Mouse (Mus musculus): ENCODE data around the gene Col13a1. TPM values are rescaled to one million over a fixed set of nuclear protein-coding genes. Genes with fewer than 3 reads are reported as not detected.

Col13a1 gene
- total RNA-seq, 2 experiments from 2014 or later, result 5.9 to 11.7 TPM

GRCm38 (mm10) chr10:61972041-61972440 is 6.9 kb downstream of the Col13a1 start:
- no peak for DNase-seq (ENCODE audit: low spot score in 2 of 2)

- no peak for DNase-seq (ENCODE audit: low spot score in 2 of 2)
Observed at GRCm38 (mm10) chr10:61968003-61968553, 10.8 kb downstream of the Col13a1 start.

GRCm38 (mm10) chr10:61967207-61967606 is 11.7 kb downstream of the Col13a1 start:
- DNase-seq (ENCODE audit: low spot score in 2 of 2), result no peak

GRCm38 (mm10) chr10:61965386-61965841 is 13.5 kb downstream of the Col13a1 start:
- no peak for DNase-seq (ENCODE audit: low spot score in 2 of 2)

- peak; percentile 22 to 49 for DNase-seq (ENCODE audit: low spot score in 2 of 2)
Observed at GRCm38 (mm10) chr10:61956718-61957117, 22.2 kb downstream of the Col13a1 start.

- DNase-seq (ENCODE audit: low spot score in 2 of 2), result no peak
Observed at GRCm38 (mm10) chr10:61953916-61954315, 25.0 kb downstream of the Col13a1 start.

- no peak for DNase-seq (ENCODE audit: low spot score in 2 of 2)
Observed at GRCm38 (mm10) chr10:61949542-61949941, 29.4 kb downstream of the Col13a1 start.

- DNase-seq (ENCODE audit: low spot score in 2 of 2), result no peak
Observed at GRCm38 (mm10) chr10:61944386-61944785, 34.5 kb downstream of the Col13a1 start.

- no peak for DNase-seq (ENCODE audit: low spot score in 2 of 2)
Observed at GRCm38 (mm10) chr10:61943480-61943879, 35.4 kb downstream of the Col13a1 start.

- DNase-seq (ENCODE audit: low spot score in 2 of 2), result no peak
Observed at GRCm38 (mm10) chr10:61942719-61943118, 36.2 kb downstream of the Col13a1 start.

- no peak for DNase-seq (ENCODE audit: low spot score in 2 of 2)
Observed at GRCm38 (mm10) chr10:61936211-61937121, 42.4 kb downstream of the Col13a1 start.

- DNase-seq (ENCODE audit: low spot score in 2 of 2), result no peak
Observed at GRCm38 (mm10) chr10:61931678-61932077, 47.2 kb downstream of the Col13a1 start.

GRCm38 (mm10) chr10:61929901-61930300 is 49.0 kb downstream of the Col13a1 start:
- no peak for DNase-seq (ENCODE audit: low spot score in 2 of 2)

GRCm38 (mm10) chr10:61928725-61929651 is 49.9 kb downstream of the Col13a1 start:
- DNase-seq (ENCODE audit: low spot score in 2 of 2), result peak in 1 of 2 experiments; percentile 16

GRCm38 (mm10) chr10:61925691-61926090 is 53.2 kb downstream of the Col13a1 start:
- no peak for DNase-seq (ENCODE audit: low spot score in 2 of 2)

GRCm38 (mm10) chr10:61920655-61921365 is 58.1 kb downstream of the Col13a1 start:
- DNase-seq (ENCODE audit: low spot score in 2 of 2), result no peak

GRCm38 (mm10) chr10:61919924-61920654 is 58.8 kb downstream of the Col13a1 start:
- DNase-seq (ENCODE audit: low spot score in 2 of 2), result no peak

GRCm38 (mm10) chr10:61919496-61919895 is 59.4 kb downstream of the Col13a1 start:
- no peak for DNase-seq (ENCODE audit: low spot score in 2 of 2)

GRCm38 (mm10) chr10:61917066-61917465 is 61.8 kb downstream of the Col13a1 start:
- DNase-seq (ENCODE audit: low spot score in 2 of 2), result no peak

GRCm38 (mm10) chr10:61911770-61912169 is 67.1 kb downstream of the Col13a1 start:
- DNase-seq (ENCODE audit: low spot score in 2 of 2), result no peak
